Mouse (Mus musculus) CH12.LX (cell line): ENCODE measurements at regions not wholly inside any gene's neighbourhood (a gene's known extent, or its start where the extent isn't known, plus 50 kb on each side); places are given as distances from the start of the nearest gene placed in this dataset.

ENCODE experiments used
- DNase-seq: peaks from one replicate; pipeline ENCODE4 v3.0.0-alpha.2; 2013; ENCODE audit errors: extremely low read depth
- H3K27ac ChIP-seq: 2 replicates; pipeline ENCODE4 v1.5.1; 2012; ENCODE audit warnings: low read depth, mild to moderate bottlenecking, control low read depth, moderate library complexity; ENCODE audit not compliant: insufficient read depth
- H3K27me3 ChIP-seq: replicated peaks from 2 replicates; pipeline ENCODE3; 2012; ENCODE audit warnings: inconsistent platforms
- H3K36me3 ChIP-seq, 2 experiments: replicated peaks in 1 of 2; 2 replicates each; pipeline versions ENCODE3 to v1.6.1; 2012; ENCODE audit warnings: inconsistent platforms in 1 of 2, low read length in 1 of 2, mild to moderate bottlenecking in 1 of 2, mixed read lengths in 1 of 2, moderate library complexity in 1 of 2; ENCODE audit not compliant: control insufficient read depth in 1 of 2, insufficient read depth in 1 of 2
- H3K4me1 ChIP-seq, 2 experiments: 2 replicates each; pipeline ENCODE4 v1.6.1; 2012; ENCODE audit warnings: inconsistent platforms in 1 of 2, moderate library complexity in 1 of 2; ENCODE audit not compliant: insufficient read depth in 2 of 2, control insufficient read depth in 1 of 2
- H3K4me2 ChIP-seq: 2 replicates; pipeline ENCODE4 v1.6.1; 2012; ENCODE audit warnings: low read depth, mild to moderate bottlenecking, control low read depth; ENCODE audit not compliant: poor library complexity, insufficient read depth, severe bottlenecking
- H3K4me3 ChIP-seq, 3 experiments: fragments of 150-350 bp in 1 of 3; sonication (generic) in 1 of 3; replicated peaks in 1 of 3; 2 replicates each; pipeline versions ENCODE3 to v1.5.1; 2011 to 2012; ENCODE audit warnings: low read depth in 2 of 3, low read length in 2 of 3, mild to moderate bottlenecking in 2 of 3, moderate library complexity in 2 of 3, control low read depth in 1 of 3, improper control_type of control experiment in 1 of 3, inconsistent platforms in 1 of 3, mixed read lengths in 1 of 3; ENCODE audit not compliant: poor library complexity in 1 of 3
- H3K79me2 ChIP-seq: replicated peaks from 2 replicates; pipeline ENCODE4 v1.6.1; 2012; ENCODE audit warnings: mild to moderate bottlenecking, moderate library complexity; ENCODE audit not compliant: control insufficient read depth, poor library complexity, insufficient read depth, severe bottlenecking; ENCODE audit errors: extremely low read depth
- H3K9ac ChIP-seq: 2 replicates; pipeline ENCODE4 v1.6.1; 2012; ENCODE audit warnings: low read depth, mild to moderate bottlenecking, control low read depth, moderate library complexity; ENCODE audit not compliant: insufficient read depth
- H3K9me3 ChIP-seq: replicated peaks from 2 replicates; pipeline ENCODE3; 2012; ENCODE audit warnings: low read length, inconsistent platforms, mixed read lengths
- BHLHE40 ChIP-seq: IDR thresholded peaks from 2 replicates; pipeline ENCODE4 v1.6.1; 2011; ENCODE audit warnings: mild to moderate bottlenecking, low read depth, low read length, improper control_type of control experiment
- CHD2 ChIP-seq: IDR thresholded peaks from 2 replicates; pipeline ENCODE4 v1.6.1; 2011; ENCODE audit warnings: low read length, improper control_type of control experiment
- CTCF ChIP-seq, 2 experiments: IDR thresholded peaks in 1 of 2; conservative IDR thresholded peaks in 1 of 2; 2 replicates each; pipeline ENCODE4 v1.5.1; 2011 to 2012; ENCODE audit warnings: low read depth in 2 of 2, low read length in 2 of 2, improper control_type of control experiment in 1 of 2, inconsistent platforms in 1 of 2, mild to moderate bottlenecking in 1 of 2, moderate library complexity in 1 of 2
- E2F4 ChIP-seq: IDR thresholded peaks from 2 replicates; pipeline ENCODE4 v1.6.1; 2011; ENCODE audit warnings: low read depth, low read length, improper control_type of control experiment; ENCODE audit not compliant: insufficient replicate concordance
- ETS1 ChIP-seq: conservative IDR thresholded peaks from 2 replicates; pipeline ENCODE4 v1.6.1; 2012; ENCODE audit warnings: low read depth, mild to moderate bottlenecking, inconsistent platforms, low read length, improper control_type of control experiment, moderate library complexity
- JUN ChIP-seq: IDR thresholded peaks from 2 replicates; pipeline ENCODE4 v1.6.1; 2011; ENCODE audit warnings: low read depth, mild to moderate bottlenecking, low read length, improper control_type of control experiment, moderate library complexity; ENCODE audit not compliant: insufficient read depth
- KAT2A ChIP-seq: IDR thresholded peaks from 2 replicates; pipeline ENCODE4 v1.6.1; 2012; ENCODE audit warnings: low read length, improper control_type of control experiment, inconsistent platforms; ENCODE audit not compliant: insufficient replicate concordance
- MAFK ChIP-seq: IDR thresholded peaks from 2 replicates; pipeline ENCODE4 v1.6.1; 2011; ENCODE audit warnings: low read length, improper control_type of control experiment; ENCODE audit not compliant: insufficient replicate concordance
- MAX ChIP-seq: IDR thresholded peaks from 2 replicates; pipeline ENCODE4 v1.6.1; 2011; ENCODE audit warnings: low read length, improper control_type of control experiment
- MAZ ChIP-seq: IDR thresholded peaks from 2 replicates; pipeline ENCODE4 v1.6.1; 2012; ENCODE audit warnings: low read depth, mild to moderate bottlenecking, inconsistent platforms, low read length, improper control_type of control experiment, moderate library complexity
- MEF2A ChIP-seq: IDR thresholded peaks from 2 replicates; pipeline ENCODE4 v1.6.1; 2014; ENCODE audit warnings: low read depth, mild to moderate bottlenecking, inconsistent platforms, low read length, improper control_type of control experiment, borderline replicate concordance
- MXI1 ChIP-seq: IDR thresholded peaks from 2 replicates; pipeline ENCODE4 v1.6.1; 2011; ENCODE audit warnings: mild to moderate bottlenecking, low read depth, low read length, improper control_type of control experiment
- PAX5 ChIP-seq: IDR thresholded peaks from 2 replicates; pipeline ENCODE4 v1.6.1; 2012; ENCODE audit warnings: low read length, inconsistent platforms, mixed read lengths
- SIN3A ChIP-seq: IDR thresholded peaks from 2 replicates; pipeline ENCODE4 v1.6.1; 2012; ENCODE audit warnings: low read length, improper control_type of control experiment, inconsistent platforms
- TBP ChIP-seq: conservative IDR thresholded peaks from 2 replicates; pipeline ENCODE4 v1.6.1; 2011; ENCODE audit warnings: low read depth, low read length, improper control_type of control experiment
- TCF12 ChIP-seq: IDR thresholded peaks from 2 replicates; pipeline ENCODE4 v1.6.1; 2014; ENCODE audit warnings: low read depth, mild to moderate bottlenecking, inconsistent platforms, low read length, improper control_type of control experiment
- UBTF ChIP-seq: IDR thresholded peaks from 2 replicates; pipeline ENCODE4 v1.6.1; 2012; ENCODE audit warnings: low read depth, mild to moderate bottlenecking, inconsistent platforms, low read length, improper control_type of control experiment, moderate library complexity
- USF1 ChIP-seq: IDR thresholded peaks from 2 replicates; pipeline ENCODE4 v1.6.1; 2014; ENCODE audit warnings: low read depth, mild to moderate bottlenecking, inconsistent platforms, low read length, improper control_type of control experiment
- USF2 ChIP-seq: conservative IDR thresholded peaks from 2 replicates; pipeline ENCODE4 v1.6.1; 2011; ENCODE audit warnings: low read depth, low read length, improper control_type of control experiment
- ZC3H11A ChIP-seq: IDR thresholded peaks from 2 replicates; pipeline ENCODE4 v1.6.1; 2012; ENCODE audit warnings: low read depth, mild to moderate bottlenecking, inconsistent platforms, low read length, improper control_type of control experiment
- dilution Hi-C: fragments of 300-500 bp; cut with MboI; formaldehyde crosslinking; loops from 2 replicates; pipeline ENCODE4 v1.14.3; 2020; ENCODE audit warnings: low sequenced_read_pairs; ENCODE audit not compliant: extremely low pct_unique_long_range_greater_than_20kb, extremely low pct_ligation_motif_present
- in situ Hi-C: fragments of 300-500 bp; cut with MboI; formaldehyde crosslinking; loops from 3 replicates; pipeline ENCODE4 v1.14.3; 2019; ENCODE audit warnings: low sequenced_read_pairs, low pct_ligation_motif_present, low pct_unique_long_range_greater_than_20kb, mixed read lengths

GRCm38 (mm10) chr3:5870407-5870806 is 119.8 kb downstream of the Gm8797 start:
- dilution Hi-C loops (no loop called here), in situ Hi-C loops (no loop called here)
- H3K4me3 ChIP-seq = no peak overlapping the region

GRCm38 (mm10) chr3:5879113-5879512 is 128.5 kb downstream of the Gm8797 start:
- TF ChIP-seq TBP (no peak), MAFK (no peak), ZC3H11A (no peak), SIN3A (no peak), MXI1 (no peak), KAT2A (no peak), CTCF (conservative IDR thresholded peaks at IDR 0.05 in 1 of 2, IDR thresholded peaks at IDR 0.05 in 1 of 2; ENCODE audit: low read depth in 2 of 2, low read length in 2 of 2) (no peak), ETS1 (no peak), E2F4 (no peak), USF2 (no peak), PAX5 (no peak)
- TF ChIP-seq, all 38 proteins: peak for 0
- Histone ChIP-seq H3K4me2 (no peak overlapping the region), H3K9me3 (no peaks in the 10 kb centered on the region), H3K79me2 (no peaks in the 10 kb centered on the region), H3K27ac (no peak overlapping the region), H3K36me3 (no peaks in the 10 kb centered on the region), H3K9ac (no peak overlapping the region), H3K27me3 (no peaks in the 10 kb centered on the region), H3K4me3 (no peak overlapping the region), H3K4me1 (no peaks in the 10 kb centered on the region)
- dilution Hi-C loops (no loop called here), in situ Hi-C loops (no loop called here)
- no peak for DNase-seq

More at GRCm38 (mm10) chr3:5870407-5870806, 119.8 kb downstream of the Gm8797 start:
- no peaks in the 10 kb centered on the region for H3K36me3 ChIP-seq
- no peaks in the 10 kb centered on the region for H3K4me1 ChIP-seq
- H3K9me3 ChIP-seq = no peaks in the 10 kb centered on the region
- no peak overlapping the region for H3K9ac ChIP-seq
- H3K4me2 ChIP-seq = no peak overlapping the region
- no peaks in the 10 kb centered on the region for H3K79me2 ChIP-seq
- TF ChIP-seq USF2 = no peak
- no peak for TF ChIP-seq MEF2A
- no peak for TF ChIP-seq PAX5
- TF ChIP-seq TCF12 = no peak
- no peak for TF ChIP-seq MAX
- TF ChIP-seq CHD2 = no peak
- no peak for TF ChIP-seq UBTF
- TF ChIP-seq E2F4 = no peak
- no peak for TF ChIP-seq JUN
- TF ChIP-seq MAZ = no peak
- TF ChIP-seq BHLHE40 = no peak
- no peak for TF ChIP-seq USF1
- no peak for TF ChIP-seq MXI1
- H3K27me3 ChIP-seq = no peaks in the 10 kb centered on the region
- no peak for DNase-seq
- no peak overlapping the region for H3K27ac ChIP-seq
